Mouse (Mus musculus) liver, embryonic 14.5 days (tissue): ENCODE data around the gene Mthfd1. TPM values are rescaled to one million over a fixed set of nuclear protein-coding genes. Genes with fewer than 3 reads are reported as not detected.
A peak's percentile ranks its signal among the peaks of the same experiment; 100 is the strongest.

Experiments
- ATAC-seq: fragments of 200-750 bp; cut with Nextera tagmentation; 2 replicates; pipeline ENCODE4 v1.8.0; 2017; ENCODE audit warnings: moderate number of reproducible peaks, mild to moderate bottlenecking, moderate library complexity; ENCODE audit not compliant: insufficient read depth
- DNase-seq, 3 experiments: peaks; one replicate each; pipeline ENCODE4 v3.0.0-alpha.2; 2012 to 2013; ENCODE audit warnings: low read depth in 3 of 3, low spot score in 3 of 3
- H3K27ac ChIP-seq: fragments of 300-500 bp; sonication (generic); 2 replicates; pipeline ENCODE4 v1.5.1; 2014; ENCODE audit warnings: moderate library complexity, mild to moderate bottlenecking, control low read depth, inconsistent platforms
- H3K27me3 ChIP-seq: fragments of 300-500 bp; sonication (generic); 2 replicates; pipeline ENCODE4 v1.6.1; 2014; ENCODE audit warnings: mild to moderate bottlenecking, low read length, moderate library complexity; ENCODE audit not compliant: control insufficient read depth, insufficient read depth
- H3K36me3 ChIP-seq: fragments of 300-500 bp; sonication (generic); replicated peaks from 2 replicates; pipeline ENCODE4 v1.6.1; 2014; ENCODE audit warnings: low read depth; ENCODE audit not compliant: control insufficient read depth, insufficient read depth
- H3K4me1 ChIP-seq, 2 experiments: fragments of 200-500 bp in 1 of 2; fragments of 300-500 bp in 1 of 2; sonication (generic) in 1 of 2; replicated peaks; 2 replicates each; pipeline ENCODE4 v1.6.1; 2012 to 2014; ENCODE audit warnings: antibody characterized with exemption in 1 of 2, inconsistent platforms in 1 of 2, low read length in 1 of 2; ENCODE audit not compliant: control insufficient read depth in 2 of 2, insufficient read depth in 2 of 2
- H3K4me2 ChIP-seq: fragments of 300-500 bp; sonication (generic); 2 replicates; pipeline ENCODE4 v1.6.1; 2014; ENCODE audit warnings: low read depth, mild to moderate bottlenecking, control low read depth, moderate library complexity
- H3K4me3 ChIP-seq, 2 experiments: fragments of 200-500 bp in 1 of 2; fragments of 300-500 bp in 1 of 2; sonication (generic) in 1 of 2; 2 replicates each; pipeline ENCODE4 v1.5.1; 2012 to 2014; ENCODE audit warnings: low read depth in 2 of 2, low read length in 2 of 2, mild to moderate bottlenecking in 2 of 2, control low read depth in 1 of 2, inconsistent platforms in 1 of 2, moderate library complexity in 1 of 2; ENCODE audit not compliant: insufficient read depth in 1 of 2
- H3K9ac ChIP-seq: fragments of 300-500 bp; sonication (generic); replicated peaks from 2 replicates; pipeline ENCODE4 v1.6.1; 2014; ENCODE audit warnings: mild to moderate bottlenecking, control low read depth, moderate library complexity
- H3K9me3 ChIP-seq: fragments of 300-500 bp; sonication (generic); 2 replicates; pipeline ENCODE4 v1.6.1; 2016; ENCODE audit warnings: low read length, mixed read lengths; ENCODE audit not compliant: control insufficient read depth
- CTCF ChIP-seq: IDR thresholded peaks from 2 replicates; pipeline ENCODE4 v1.5.1; 2016; ENCODE audit warnings: antibody characterized with exemption, low read depth, control low read depth
- EP300 ChIP-seq: IDR thresholded peaks from 2 replicates; pipeline ENCODE4 v1.6.1; 2016; ENCODE audit warnings: antibody characterized with exemption, low read depth
- WGBS: fragments of 180-500 bp; shearing (Covaris S2); extraction: QIAGEN DNeasy Blood & Tissue Kit; methylation state at CpG from one replicate; pipeline ENCODE4 v1.1.7; 2014; ENCODE audit not compliant: insufficient replicate concordance; 5-methylcytosine and 5-hydroxymethylcytosine counted together
- polyA plus RNA-seq, 2 experiments: library from polyadenylated mRNA; depleted of rRNA in 1 of 2; stranded (reverse) in 1 of 2; unstranded in 1 of 2; fragments of >200 nt; fragmentation: Nextera tagmentation in 1 of 2; extraction: Ambion mirVana in 1 of 2; gene quantifications; 2 replicates each; pipeline versions ENCODE4 v1.2.1 to v1.2.3; 2012 to 2014

The Mthfd1 gene
- polyA plus RNA-seq, 2 experiments: 58.5 to 83.5 TPM

DNA sequence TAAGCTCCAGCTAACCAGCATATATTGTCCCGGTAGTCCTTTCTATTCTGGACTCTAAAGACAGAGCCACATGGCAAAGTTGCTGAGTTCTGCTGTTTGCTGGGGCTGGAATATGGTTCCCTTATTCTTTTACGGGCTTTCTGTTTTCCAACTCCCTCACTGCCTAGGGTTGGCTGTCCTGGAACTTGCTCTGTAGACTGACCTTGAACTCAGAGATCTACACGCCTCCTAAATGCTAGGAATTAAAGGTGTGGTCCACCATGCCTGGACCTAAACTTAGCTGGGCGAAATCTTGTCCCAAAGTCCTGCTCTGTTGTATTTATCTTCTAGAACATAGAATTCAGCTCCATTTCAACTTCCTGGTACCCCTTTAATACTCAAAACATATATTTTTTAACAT, 6.5 kb downstream of the Mthfd1 start:
- Histone ChIP-seq H3K4me1 (peaks cover 4 to 19% of the 10 kb centered on the region in 2 experiments; a peak in 3 of 4 replicates), H3K4me3 (no peak overlapping the region), H3K27ac (no peak overlapping the region), H3K36me3 (peaks cover 6% of the 10 kb centered on the region), H3K27me3 (no peaks in the 10 kb centered on the region), H3K4me2 (no peak overlapping the region), H3K9ac (no peak overlapping the region), H3K9me3 (no peaks in the 10 kb centered on the region)
- TF ChIP-seq EP300: no peak
- no peak for TF ChIP-seq CTCF
- 70% methylated on average over 4 of the region's 4 CpGs for WGBS
- DNase-seq (no peak), ATAC-seq (no peak)

DNA sequence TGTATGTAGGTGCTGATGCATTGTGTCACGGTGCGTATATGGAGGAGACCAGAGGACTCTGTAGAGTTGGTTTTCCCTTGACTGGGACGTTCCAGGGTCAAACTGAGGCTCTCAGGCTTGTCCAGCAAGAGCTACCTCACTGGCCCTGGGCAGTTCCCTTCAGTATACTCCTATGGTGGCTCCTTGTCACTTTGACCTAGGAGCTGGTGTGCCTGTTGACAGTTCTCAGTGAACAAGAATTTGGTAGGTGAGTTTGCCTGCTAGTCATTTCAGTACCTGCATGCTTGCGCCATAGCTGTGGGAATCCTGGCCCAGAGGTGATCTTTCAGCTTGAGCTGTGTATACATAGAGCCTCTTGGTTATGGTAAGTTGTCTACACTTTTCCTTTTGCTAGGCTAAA, 7.8 kb downstream of the Mthfd1 start:
- no peaks in the 10 kb centered on the region for H3K9me3 ChIP-seq
- no peak overlapping the region for H3K27ac ChIP-seq
- peaks cover 6% of the 10 kb centered on the region for H3K36me3 ChIP-seq
- DNase-seq: no peak
- no peak overlapping the region for H3K9ac ChIP-seq
- WGBS: 81% methylated on average over 4 of the region's 4 CpGs
- no peaks in the 10 kb centered on the region for H3K27me3 ChIP-seq
- peaks cover 0 to 14% of the 10 kb centered on the region in 2 experiments; a peak in 2 of 4 replicates for H3K4me1 ChIP-seq
- TF ChIP-seq CTCF: no peak
- TF ChIP-seq EP300: no peak
- no peak overlapping the region for H3K4me2 ChIP-seq
- no peak for ATAC-seq
- no peak overlapping the region for H3K4me3 ChIP-seq

DNA sequence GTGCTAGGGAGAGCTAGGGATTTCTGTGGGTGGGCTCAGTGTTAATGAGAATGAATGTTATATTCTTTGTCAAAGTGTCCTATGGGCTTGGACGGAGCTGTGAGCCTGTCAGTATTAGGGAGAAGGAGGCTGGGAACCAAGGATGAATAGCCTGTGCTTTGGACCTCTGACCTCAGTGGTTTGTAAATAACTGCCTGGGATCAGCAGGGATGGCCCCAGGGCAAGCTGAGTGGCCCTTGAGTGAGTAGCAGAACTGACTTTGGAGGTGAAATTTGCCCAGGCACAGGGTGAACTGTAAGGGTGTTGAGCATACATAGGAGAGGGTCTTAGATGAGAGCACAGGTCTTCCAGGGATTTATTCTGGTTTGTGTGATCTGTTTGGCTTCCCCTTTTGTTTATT, 8.8 kb downstream of the Mthfd1 start:
- H3K9me3 ChIP-seq: no peaks in the 10 kb centered on the region
- 0 out of 2 replicates have a peak overlapping the region, but pooled peaks have one; percentile 11 for H3K4me2 ChIP-seq
- H3K36me3 ChIP-seq: peaks cover 6% of the 10 kb centered on the region
- H3K27ac ChIP-seq: no peak overlapping the region
- no peak for DNase-seq
- H3K4me3 ChIP-seq: no peak overlapping the region
- WGBS: 72% methylated on average over 1 of the region's 1 CpGs
- no peak; the same call in 1 of the 2 replicates for ATAC-seq
- peaks cover 0 to 14% of the 10 kb centered on the region in 2 experiments; a peak in 2 of 4 replicates for H3K4me1 ChIP-seq
- H3K9ac ChIP-seq: no peak overlapping the region
- no peaks in the 10 kb centered on the region for H3K27me3 ChIP-seq
- TF ChIP-seq CTCF (no peak), EP300 (no peak)

DNA sequence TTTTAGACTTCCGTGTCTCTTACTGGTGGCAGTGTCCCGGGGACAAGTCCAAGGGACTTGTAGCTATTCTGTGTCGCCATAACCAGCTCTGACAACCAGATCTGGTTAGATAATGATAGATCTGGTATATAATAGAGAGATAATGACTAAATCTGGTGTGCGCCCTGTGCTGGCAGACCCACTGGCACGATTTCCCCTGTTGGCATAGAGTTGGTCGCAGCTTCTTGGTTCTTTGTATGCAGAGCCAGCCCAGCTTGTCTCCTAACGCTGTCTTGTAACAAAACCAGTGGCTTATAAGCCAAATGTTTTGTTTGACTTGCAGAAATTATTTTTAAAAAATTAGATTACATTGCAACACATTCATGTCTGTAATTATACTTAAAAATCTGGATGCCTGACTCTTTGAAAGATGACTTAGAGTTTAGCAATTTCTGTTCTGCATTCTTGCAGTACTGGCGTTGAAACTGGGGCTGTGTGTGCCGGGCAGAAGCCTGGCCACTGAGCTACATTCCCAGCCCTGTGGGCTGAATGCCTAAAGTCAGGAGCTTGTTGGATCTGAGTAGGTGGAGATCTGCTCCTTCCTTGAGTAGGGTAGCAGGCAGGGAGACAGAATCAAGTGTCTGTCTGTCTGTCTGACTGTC, 9.3 kb downstream of the Mthfd1 start:
- no peaks in the 10 kb centered on the region for H3K27me3 ChIP-seq
- no peak for TF ChIP-seq EP300
- no peak for TF ChIP-seq CTCF
- 79% methylated on average over 9 of the region's 9 CpGs for WGBS
- DNase-seq (no peak), ATAC-seq (no peak)
- no peak overlapping the region for H3K4me2 ChIP-seq
- H3K27ac ChIP-seq: no peak overlapping the region
- H3K9ac ChIP-seq: no peak overlapping the region
- no peaks in the 10 kb centered on the region for H3K9me3 ChIP-seq
- H3K36me3 ChIP-seq: peaks cover 6% of the 10 kb centered on the region
- no peak overlapping the region for H3K4me3 ChIP-seq
- peaks cover 0 to 14% of the 10 kb centered on the region in 2 experiments; a peak in 2 of 4 replicates for H3K4me1 ChIP-seq

DNA sequence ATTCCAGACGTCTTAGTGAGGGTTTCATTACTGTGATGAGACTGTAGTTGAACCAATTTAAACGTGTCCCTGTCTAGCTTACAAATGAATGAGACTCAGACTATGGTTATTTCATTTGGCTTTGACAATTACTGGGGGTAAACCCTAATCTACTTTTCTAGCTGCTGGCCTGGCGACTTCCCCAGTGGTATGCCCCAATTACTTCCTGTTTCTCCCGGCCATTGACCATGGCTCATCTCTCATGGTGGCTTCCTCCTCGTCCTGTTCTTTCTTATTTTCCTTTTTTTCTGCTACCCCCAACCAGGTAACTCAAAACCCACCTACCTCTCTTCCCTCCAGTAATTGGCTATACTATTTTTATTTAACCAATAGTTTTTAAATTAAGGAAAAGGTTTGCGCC, 9.9 kb downstream of the Mthfd1 start:
- Histone ChIP-seq H3K27ac (no peak overlapping the region), H3K9me3 (no peaks in the 10 kb centered on the region), H3K4me2 (no peak overlapping the region), H3K9ac (no peak overlapping the region), H3K4me3 (no peak overlapping the region), H3K27me3 (no peaks in the 10 kb centered on the region), H3K36me3 (peaks cover 6% of the 10 kb centered on the region), H3K4me1 (peaks cover 0 to 14% of the 10 kb centered on the region in 2 experiments; a peak in 2 of 4 replicates)
- no peak for DNase-seq
- TF ChIP-seq EP300: no peak
- TF ChIP-seq CTCF: no peak
- no peak for ATAC-seq
- 39% methylated on average over 6 of the region's 6 CpGs for WGBS
